Mouse (Mus musculus) embryonic facial prominence, embryonic 11.5 days (tissue): ENCODE data around the gene Coro2b. TPM values are rescaled to one million over a fixed set of nuclear protein-coding genes. Genes with fewer than 3 reads are reported as not detected.

ENCODE experiments used
- ATAC-seq: fragments of 200-750 bp; cut with Nextera tagmentation; replicated peaks from 2 replicates; pipeline ENCODE4 v1.8.0; 2017; ENCODE audit warnings: low read depth; ENCODE audit not compliant: insufficient number of reproducible peaks, low FRiP score, low TSS enrichment
- DNase-seq: peaks from one replicate; pipeline ENCODE4 v3.0.0-alpha.2; 2015; ENCODE audit warnings: low spot score
- H3K27ac ChIP-seq: fragments of 300-500 bp; sonication (generic); replicated peaks from 2 replicates; pipeline ENCODE4 v1.5.1; 2014; ENCODE audit warnings: mild to moderate bottlenecking, low read depth, low read length, control low read depth
- H3K27me3 ChIP-seq: fragments of 300-500 bp; sonication (generic); 2 replicates; pipeline ENCODE4 v1.6.1; 2014; ENCODE audit warnings: mild to moderate bottlenecking, low read length, moderate library complexity, mixed read lengths; ENCODE audit not compliant: control insufficient read depth, insufficient read depth
- H3K36me3 ChIP-seq: fragments of 300-500 bp; sonication (generic); replicated peaks from 2 replicates; pipeline ENCODE4 v1.6.1; 2014; ENCODE audit warnings: low read depth, mild to moderate bottlenecking, low read length, moderate library complexity, mixed read lengths; ENCODE audit not compliant: control insufficient read depth, insufficient read depth
- H3K4me1 ChIP-seq: fragments of 300-500 bp; sonication (generic); 2 replicates; pipeline ENCODE4 v1.6.1; 2014; ENCODE audit warnings: low read length, mixed read lengths; ENCODE audit not compliant: control insufficient read depth, insufficient read depth
- H3K4me2 ChIP-seq: fragments of 300-500 bp; sonication (generic); 2 replicates; pipeline ENCODE4 v1.6.1; 2014; ENCODE audit warnings: low read depth, mild to moderate bottlenecking, control low read depth, low read length, moderate library complexity
- H3K4me3 ChIP-seq: fragments of 300-500 bp; sonication (generic); 2 replicates; pipeline ENCODE4 v1.5.1; 2014; ENCODE audit warnings: low read depth, low read length, control low read depth
- H3K9ac ChIP-seq: fragments of 300-500 bp; sonication (generic); replicated peaks from 2 replicates; pipeline ENCODE4 v1.6.1; 2014; ENCODE audit warnings: mild to moderate bottlenecking, control low read depth, low read length
- H3K9me3 ChIP-seq: fragments of 300-500 bp; sonication (generic); replicated peaks from 2 replicates; pipeline ENCODE4 v1.6.1; 2016; ENCODE audit warnings: mild to moderate bottlenecking, low read length, inconsistent platforms, mixed read lengths; ENCODE audit not compliant: control insufficient read depth
- WGBS: fragments of 180-500 bp; shearing (Covaris S2); extraction: QIAGEN DNeasy Blood & Tissue Kit; methylation state at CpG from one replicate; pipeline ENCODE4 v1.1.7; 2014; 5-methylcytosine and 5-hydroxymethylcytosine counted together
- polyA plus RNA-seq: library from polyadenylated mRNA; unstranded; fragments of >200 nt; fragmentation: Nextera tagmentation; extraction: Ambion mirVana; gene quantifications from 2 replicates; pipeline ENCODE4 v1.2.1, GENCODE M21; 2014

Coro2b gene
- 6.5 and 8.7 TPM in 2 replicates for polyA plus RNA-seq

- Histone ChIP-seq H3K36me3 (no peaks in the 10 kb centered on the region), H3K9ac (peak within 1 kb of the TSS; percentile 86), H3K27ac (peak within 1 kb of the TSS; percentile 57), H3K4me2 (peak within 1 kb of the TSS; percentile 95), H3K27me3 (no peaks in the 10 kb centered on the region), H3K9me3 (no peaks in the 10 kb centered on the region), H3K4me3 (peak within 1 kb of the TSS; percentile 72), H3K4me1 (peaks cover 5% of the 10 kb centered on the region)
- 3% methylated on average over 60 of the region's 74 CpGs for WGBS
- DNase-seq (peak; percentile 76), ATAC-seq (peak; percentile 25; the same call in 1 of the 2 replicates)
These were observed at the start of gene Coro2b for GRCm38 (mm10) chr9:62536655-62537631. Coro2b (minus strand) TSS chr9:62537044.

GRCm38 (mm10) chr9:62577558-62577957 is 40.7 kb upstream of the Coro2b start:
- Histone ChIP-seq H3K36me3 (no peaks in the 10 kb centered on the region), H3K4me1 (no peaks in the 10 kb centered on the region), H3K4me2 (no peak overlapping the region), H3K9ac (no peak overlapping the region), H3K4me3 (no peak overlapping the region), H3K27ac (no peak overlapping the region), H3K27me3 (no peaks in the 10 kb centered on the region), H3K9me3 (no peaks in the 10 kb centered on the region)
- no peak for ATAC-seq
- 62% methylated on average over 1 of the region's 1 CpGs for WGBS
- DNase-seq: no peak

GRCm38 (mm10) chr9:62569121-62569520 is 32.3 kb upstream of the Coro2b start:
- Histone ChIP-seq H3K4me1 (no peaks in the 10 kb centered on the region), H3K27me3 (no peaks in the 10 kb centered on the region), H3K4me3 (no peak overlapping the region), H3K4me2 (no peak overlapping the region), H3K27ac (no peak overlapping the region), H3K36me3 (no peaks in the 10 kb centered on the region), H3K9me3 (no peaks in the 10 kb centered on the region), H3K9ac (no peak overlapping the region)
- WGBS: 82% methylated on average over 6 of the region's 6 CpGs
- ATAC-seq (no peak), DNase-seq (no peak)

GRCm38 (mm10) chr9:62567818-62568217 is 31.0 kb upstream of the Coro2b start:
- no peaks in the 10 kb centered on the region for H3K36me3 ChIP-seq
- H3K4me1 ChIP-seq: no peaks in the 10 kb centered on the region
- no peak overlapping the region for H3K4me2 ChIP-seq
- DNase-seq (no peak), ATAC-seq (no peak)
- H3K27ac ChIP-seq: no peak overlapping the region
- H3K9me3 ChIP-seq: no peaks in the 10 kb centered on the region
- no peaks in the 10 kb centered on the region for H3K27me3 ChIP-seq
- H3K9ac ChIP-seq: no peak overlapping the region
- 100% methylated on average over 1 of the region's 1 CpGs for WGBS
- H3K4me3 ChIP-seq: no peak overlapping the region

- Histone ChIP-seq H3K27ac (no peak overlapping the region), H3K9me3 (no peaks in the 10 kb centered on the region), H3K4me2 (no peak overlapping the region), H3K36me3 (no peaks in the 10 kb centered on the region), H3K27me3 (no peaks in the 10 kb centered on the region), H3K9ac (no peak overlapping the region), H3K4me3 (no peak overlapping the region), H3K4me1 (no peaks in the 10 kb centered on the region)
- DNase-seq (no peak), ATAC-seq (no peak)
- 86% methylated on average over 6 of the region's 6 CpGs for WGBS
These were observed 25.4 kb upstream of the Coro2b start for GRCm38 (mm10) chr9:62562236-62562635.

- no peaks in the 10 kb centered on the region for H3K4me1 ChIP-seq
- 88% methylated on average over 4 of the region's 4 CpGs for WGBS
- H3K4me2 ChIP-seq: no peak overlapping the region
- no peaks in the 10 kb centered on the region for H3K36me3 ChIP-seq
- ATAC-seq (no peak), DNase-seq (no peak)
- no peak overlapping the region for H3K4me3 ChIP-seq
- no peak overlapping the region for H3K9ac ChIP-seq
- no peak overlapping the region for H3K27ac ChIP-seq
- H3K27me3 ChIP-seq: no peaks in the 10 kb centered on the region
- H3K9me3 ChIP-seq: no peaks in the 10 kb centered on the region
These were observed 23.6 kb upstream of the Coro2b start for GRCm38 (mm10) chr9:62560432-62560831.

GRCm38 (mm10) chr9:62560006-62560405 is 23.2 kb upstream of the Coro2b start:
- no peaks in the 10 kb centered on the region for H3K4me1 ChIP-seq
- DNase-seq: no peak
- H3K4me2 ChIP-seq: no peak overlapping the region
- 68% methylated on average over 5 of the region's 5 CpGs for WGBS
- no peak overlapping the region for H3K27ac ChIP-seq
- no peaks in the 10 kb centered on the region for H3K27me3 ChIP-seq
- no peak overlapping the region for H3K4me3 ChIP-seq
- H3K9ac ChIP-seq: no peak overlapping the region
- no peak for ATAC-seq
- no peaks in the 10 kb centered on the region for H3K36me3 ChIP-seq
- H3K9me3 ChIP-seq: no peaks in the 10 kb centered on the region

- H3K9me3 ChIP-seq: no peaks in the 10 kb centered on the region
- ATAC-seq: no peak
- H3K4me1 ChIP-seq: no peaks in the 10 kb centered on the region; the same call in 1 of the 2 replicates
- no peak overlapping the region for H3K9ac ChIP-seq
- H3K4me2 ChIP-seq: no peak overlapping the region
- no peak for DNase-seq
- no peaks in the 10 kb centered on the region for H3K36me3 ChIP-seq
- no peaks in the 10 kb centered on the region for H3K27me3 ChIP-seq
- no peak overlapping the region for H3K4me3 ChIP-seq
- no peak overlapping the region for H3K27ac ChIP-seq
- 91% methylated on average over 3 of the region's 3 CpGs for WGBS
These were observed 22.6 kb upstream of the Coro2b start for GRCm38 (mm10) chr9:62559446-62559845.
